Mouse (Mus musculus): Measurements from ENCODE around the gene 5430427O19Rik.

- TF ChIP-seq POLR2A (IDR thresholded peaks at IDR 0.05; ENCODE audit: low read depth, low read length), result no peak
- no peak for TF ChIP-seq CTCF (IDR thresholded peaks at IDR 0.05; ENCODE audit: borderline replicate concordance, insufficient read depth, low read length)
Observed at GRCm38 (mm10) chrX:85879198-85879977, 9.2 kb downstream of the 5430427O19Rik start.
